9 mouse cellular contexts compared by ENCODE assay signal in the genomic region with DNA sequence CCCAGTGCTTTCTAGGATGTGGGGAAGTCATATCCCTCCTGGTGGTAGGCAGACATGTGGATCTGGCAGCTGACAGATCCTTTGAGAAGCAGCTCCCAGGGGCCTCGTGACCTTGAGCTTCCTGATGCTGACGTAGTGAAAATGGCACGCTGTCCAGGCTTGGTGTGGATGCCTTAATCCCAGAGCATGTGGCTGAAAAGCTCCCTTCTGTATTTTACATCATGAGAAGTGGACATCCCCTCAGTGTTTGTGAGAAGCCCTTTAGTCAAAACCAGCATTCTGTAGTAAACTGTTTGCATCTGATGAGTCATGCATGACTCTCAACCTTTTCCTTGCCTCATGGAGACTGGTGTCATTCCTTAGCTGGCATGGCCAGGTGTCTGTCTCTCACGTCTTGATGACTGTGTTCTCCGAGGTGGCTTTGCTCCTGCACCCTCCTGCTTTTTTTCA. TPM values are rescaled to one million over a fixed set of nuclear protein-coding genes. Genes with fewer than 3 reads are reported as not detected.
DNase-seq lines count a peak whose midpoint lies in the region; ATAC-seq and TF ChIP-seq lines count a peak whose summit lies in the region.
"Had no signal": no experiment of that assay in that cellular context is flagged by ENCODE, and none has a peak within 500 bp of the region (broad histone marks: within the 10 kb centered on the region; RNA-seq: fewer than 3 reads in every experiment).

No protein-coding gene starts in this region.

- H3K4me2 ChIP-seq in kidney, embryonic 15.5 days, result no peak overlapping the region
- H3K4me2 ChIP-seq: midbrain, embryonic 13.5 days had no signal

- H3K9ac ChIP-seq in kidney, embryonic 15.5 days, result no peak overlapping the region
- H3K9ac ChIP-seq: midbrain, embryonic 13.5 days had no signal

- no peak overlapping the region for H3K4me3 ChIP-seq in C2C12 (ENCODE audit: insufficient read depth, poor library complexity, severe bottlenecking)
- no peak overlapping the region for H3K4me3 ChIP-seq in embryonic fibroblast, embryonic 13.5 days (ENCODE audit: insufficient read depth, low read length)
- no peak overlapping the region for H3K4me3 ChIP-seq in kidney, embryonic 15.5 days (replicated peaks)
- H3K4me3 ChIP-seq: midbrain, embryonic 13.5 days had no signal

- H3K36me3 ChIP-seq in C2C12 (ENCODE audit: control insufficient read depth, insufficient read depth), result peaks cover 30% of the 10 kb centered on the region
- H3K36me3 ChIP-seq in kidney, embryonic 15.5 days, result peaks cover 11% of the 10 kb centered on the region

- peaks cover 64% of the 10 kb centered on the region for H3K79me3 ChIP-seq in C2C12 (ENCODE audit: low read depth)

- H3K27me3 ChIP-seq in C2C12 (ENCODE audit: control insufficient read depth, insufficient read depth, insufficient read length), result no peaks in the 10 kb centered on the region
- H3K27me3 ChIP-seq in kidney, embryonic 15.5 days, result no peaks in the 10 kb centered on the region
- H3K27me3 ChIP-seq: midbrain, embryonic 13.5 days had no signal

- H3K9me3 ChIP-seq in kidney, embryonic 15.5 days (replicated peaks), result no peaks in the 10 kb centered on the region
- H3K9me3 ChIP-seq: midbrain, embryonic 13.5 days had no signal

- ATAC-seq in kidney, embryonic 15.5 days (replicated peaks; ENCODE audit: low FRiP score), result no peak

- H3ac ChIP-seq in C2C12 (ENCODE audit: control insufficient read depth, insufficient read length, low read depth), result peak overlapping the region; percentile 47

- no peak for TF ChIP-seq POLR2A in embryonic fibroblast, embryonic 13.5 days (IDR thresholded peaks at IDR 0.05; ENCODE audit: low read depth, low read length)

- TF ChIP-seq CTCF in C2C12 (IDR thresholded peaks at IDR 0.05; ENCODE audit: control insufficient read depth, insufficient read depth, insufficient read length), result no peak
- no peak for TF ChIP-seq CTCF in embryonic fibroblast, embryonic 13.5 days (IDR thresholded peaks at IDR 0.05; ENCODE audit: borderline replicate concordance, insufficient read depth, low read length)

- peaks cover 87% of the 10 kb centered on the region for H3K79me2 ChIP-seq in C2C12 (ENCODE audit: control insufficient read depth, insufficient read depth)

- DNase-seq in embryo, embryonic 10 days (ENCODE audit: low spot score), result peak; percentile 32
- DNase-seq in embryo, embryonic 9.5 days (ENCODE audit: extremely low spot score), result no peak
- no peak for DNase-seq in c-Kit-positive CD71-positive TER-119-positive erythroid progenitor cells, embryonic 14.5 days (ENCODE audit: low spot score)
- DNase-seq in testis, postnatal 14 days (ENCODE audit: low spot score), result no peak
- no peak for DNase-seq in layer of hippocampus, postnatal 14 days (ENCODE audit: low spot score in 2 of 2)

- H3K27ac ChIP-seq in embryonic fibroblast, embryonic 13.5 days (ENCODE audit: insufficient read depth, low read length), result peak overlapping the region; percentile 96
- peak overlapping the region; percentile 79; the same call in 1 of the 2 replicates for H3K27ac ChIP-seq in kidney, embryonic 15.5 days

- 36% methylated on average over 5 of the region's 5 CpGs for WGBS in kidney, embryonic 15.5 days

- H3K4me1 ChIP-seq in embryonic fibroblast, embryonic 13.5 days (ENCODE audit: control insufficient read depth, insufficient read depth, low read length), result peaks cover 23% of the 10 kb centered on the region
- H3K4me1 ChIP-seq in kidney, embryonic 15.5 days, result peaks cover 53% of the 10 kb centered on the region

TF ChIP-seq in C2C12, 6 proteins besides CTCF, POLR2A, EP300 and RAD21:
- TF ChIP-seq MYOG (IDR thresholded peaks at IDR 0.05; ENCODE audit: control insufficient read depth, extremely low read depth, insufficient read length) (no peak), MYOD1 (IDR thresholded peaks at IDR 0.05; ENCODE audit: control insufficient read depth, insufficient read length, low read depth) (peak; percentile 90), CEBPB (IDR thresholded peaks at IDR 0.05; ENCODE audit: low read depth) (peak; percentile 52), MAX (IDR thresholded peaks at IDR 0.05) (peak; percentile 99), USF1 (IDR thresholded peaks at IDR 0.05; ENCODE audit: low read depth) (peak; percentile 93), FOSL1 (IDR thresholded peaks at IDR 0.05; ENCODE audit: insufficient read depth, low read length, poor library complexity, severe bottlenecking) (peak; percentile 93)

RNA-seq across cellular contexts. Expression of gene Ano6, which starts 14.4 kb away (rescaled TPM):
- polyA plus RNA-seq in C2C12 (2012; fragmentation: generic; extraction: Trizol), result 73.2 TPM
- 102 and 108 TPM in 2 replicates for polyA plus RNA-seq in embryonic fibroblast, embryonic 13.5 days (2011; ENCODE audit: insufficient read length, low read depth, missing spikeins)
- 54.0 and 54.5 TPM in 2 replicates for polyA plus RNA-seq in kidney, embryonic 15.5 days (2015; fragmentation: Nextera tagmentation; extraction: Ambion mirVana)
- 10 to 100 TPM; 22.5 to 29.5 TPM for total RNA-seq in layer of hippocampus, postnatal 14 days (2021)
